Comparison of ENCODE assay signal across 8 mouse cellular contexts in the genomic region with DNA sequence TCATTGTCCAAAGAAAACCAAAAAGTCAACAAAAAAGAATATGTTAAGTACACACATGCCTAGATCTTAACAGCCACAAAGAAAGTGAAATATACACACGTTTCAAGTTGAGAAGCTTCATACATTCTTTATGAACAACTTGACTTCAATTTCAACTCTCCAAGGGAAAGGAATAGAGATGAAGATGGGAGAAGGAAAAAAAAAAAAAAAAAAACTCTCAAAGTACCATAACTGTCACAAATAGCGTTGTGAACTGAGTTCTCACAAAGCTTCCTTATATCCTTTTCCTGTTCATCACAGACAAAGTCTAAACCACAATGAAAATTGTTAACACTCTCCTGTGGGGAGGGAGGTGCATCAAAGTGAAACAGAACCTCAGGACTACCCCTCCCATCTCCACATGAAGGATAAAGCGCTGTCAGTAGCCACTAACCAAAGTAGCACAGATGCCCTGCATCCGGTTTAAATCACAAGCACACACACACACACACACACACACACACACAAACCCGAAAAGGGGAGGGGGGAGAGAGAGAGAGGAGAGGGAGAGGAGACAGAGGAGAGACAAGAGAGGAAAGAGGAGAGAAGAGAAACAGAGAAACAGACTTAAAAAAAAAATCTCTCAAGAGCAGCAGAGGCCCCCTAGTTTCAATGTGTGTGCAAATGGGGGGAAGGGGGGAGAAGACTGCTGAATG. TPM values are rescaled to one million over a fixed set of nuclear protein-coding genes. Genes with fewer than 3 reads are reported as not detected.
DNase-seq lines count a peak whose midpoint lies in the region; ATAC-seq and TF ChIP-seq lines count a peak whose summit lies in the region.

No protein-coding gene starts in this region.

- H3K4me1 ChIP-seq in E14TG2a.4 (replicated peaks; ENCODE audit: low read depth, low read length) = peaks cover 10% of the 10 kb centered on the region
- H3K4me1 ChIP-seq in embryonic facial prominence, embryonic 10.5 days = peaks cover 10% of the 10 kb centered on the region; the same call in 1 of the 2 replicates
- peaks cover 54% of the 10 kb centered on the region for H3K4me1 ChIP-seq in midbrain, embryonic 10.5 days

- ATAC-seq in activated CD4-positive, CD25-positive, alpha-beta regulatory T cell, adult 4 months = peak; percentile 38

- no peak for TF ChIP-seq CTCF in E14TG2a.4 (conservative IDR thresholded peaks at IDR 0.05; ENCODE audit: low read length)

- H3K27ac ChIP-seq in embryonic facial prominence, embryonic 10.5 days (replicated peaks) = peak overlapping the region; percentile 99
- H3K27ac ChIP-seq in midbrain, embryonic 10.5 days (replicated peaks) = peak overlapping the region; percentile 99

- no peaks in the 10 kb centered on the region; the same call in 1 of the 2 replicates for H3K27me3 ChIP-seq in E14TG2a.4 (ENCODE audit: insufficient read depth, low read length)
- no peaks in the 10 kb centered on the region for H3K27me3 ChIP-seq in embryonic facial prominence, embryonic 10.5 days (replicated peaks; ENCODE audit: low read depth, poor library complexity, severe bottlenecking)
- no peaks in the 10 kb centered on the region for H3K27me3 ChIP-seq in midbrain, embryonic 10.5 days (ENCODE audit: low read depth, poor library complexity, severe bottlenecking)

- H3K36me3 ChIP-seq in E14TG2a.4 (ENCODE audit: insufficient read depth, low read length) = no peaks in the 10 kb centered on the region
- no peaks in the 10 kb centered on the region for H3K36me3 ChIP-seq in embryonic facial prominence, embryonic 10.5 days (replicated peaks)
- no peaks in the 10 kb centered on the region for H3K36me3 ChIP-seq in midbrain, embryonic 10.5 days

- intact Hi-C loops in heart, postnatal 36 days (cut with DNase I) = loop anchor here (5.0 kb wide), 3 partner anchors 562 to 1402 kb away; partner anchors contain the start of gene Smarca2
- intact Hi-C loops in left cerebral cortex, postnatal 4 days (cut with DNase I) = loop anchor here (5.0 to 10.0 kb wide), 6 partner anchors 78 to 758 kb away; no protein-coding TSS in a partner anchor

- H3K4me3 ChIP-seq in E14TG2a.4 (replicated peaks; ENCODE audit: low read length) = peak overlapping the region; percentile 91
- H3K4me3 ChIP-seq in embryonic facial prominence, embryonic 10.5 days = peak overlapping the region; percentile 95
- H3K4me3 ChIP-seq in midbrain, embryonic 10.5 days = peak overlapping the region; percentile 97

- WGBS in embryonic facial prominence, embryonic 10.5 days = under 1% methylated on average over 5 of the region's 5 CpGs
- 1% methylated on average over 5 of the region's 5 CpGs for WGBS in midbrain, embryonic 10.5 days

- no peaks in the 10 kb centered on the region for H3K9me3 ChIP-seq in E14TG2a.4 (ENCODE audit: low read length)
- no peaks in the 10 kb centered on the region for H3K9me3 ChIP-seq in embryonic facial prominence, embryonic 10.5 days
- no peaks in the 10 kb centered on the region for H3K9me3 ChIP-seq in midbrain, embryonic 10.5 days (replicated peaks)

- DNase-seq in embryonic facial prominence, embryonic 10.5 days (ENCODE audit: low spot score) = peak; percentile 70
- DNase-seq in heart, postnatal 36 days = peak; percentile 11 to 21
- DNase-seq in left cerebral cortex, postnatal 4 days = peak; percentile 50
- peak; percentile 75 for DNase-seq in midbrain, embryonic 10.5 days (ENCODE audit: low spot score)
- peak; percentile 24 to 52 for DNase-seq in spleen, postnatal 10 days (ENCODE audit: low spot score in 2 of 2)
- DNase-seq in urinary bladder, adult 2 months (ENCODE audit: low spot score) = no peak

RNA-seq across cellular contexts. Expression of gene Rfx3, which starts 1.2 kb away (rescaled TPM):
- polyA plus RNA-seq in activated CD4-positive, CD25-positive, alpha-beta regulatory T cell, adult 4 months (2017; shearing (Covaris generic)) = 1 to 10 TPM; 4.2 to 4.4 TPM
- polyA plus RNA-seq in embryonic facial prominence, embryonic 10.5 days (2016; fragmentation: Nextera tagmentation; extraction: Ambion mirVana) = 18.4 and 19.2 TPM in 2 replicates
- total RNA-seq in heart, postnatal 36 days (2021) = 1 to 10 TPM; 2.6 to 4.8 TPM
- 10 to 100 TPM; 83.3 to 96.0 TPM for total RNA-seq in left cerebral cortex, postnatal 4 days (2021)
- polyA plus RNA-seq in midbrain, embryonic 10.5 days (2016; fragmentation: Nextera tagmentation; extraction: Ambion mirVana) = 25.3 and 28.9 TPM in 2 replicates
- polyA plus RNA-seq in urinary bladder, adult 2 months (2012; rRNA removed) = 1.6 and 2.0 TPM in 2 replicates
